Mouse (Mus musculus): ENCODE results near the gene Adam22. TPM values are rescaled to one million over a fixed set of nuclear protein-coding genes. Genes with fewer than 3 reads are reported as not detected.

Gene Adam22
- total RNA-seq, 2 experiments from 2014 or later = 153 to 161 TPM

GRCm38 (mm10) chr5:8146146-8146545, 221.8 kb downstream of the Adam22 start:
- DNase-seq = no peak

DNA sequence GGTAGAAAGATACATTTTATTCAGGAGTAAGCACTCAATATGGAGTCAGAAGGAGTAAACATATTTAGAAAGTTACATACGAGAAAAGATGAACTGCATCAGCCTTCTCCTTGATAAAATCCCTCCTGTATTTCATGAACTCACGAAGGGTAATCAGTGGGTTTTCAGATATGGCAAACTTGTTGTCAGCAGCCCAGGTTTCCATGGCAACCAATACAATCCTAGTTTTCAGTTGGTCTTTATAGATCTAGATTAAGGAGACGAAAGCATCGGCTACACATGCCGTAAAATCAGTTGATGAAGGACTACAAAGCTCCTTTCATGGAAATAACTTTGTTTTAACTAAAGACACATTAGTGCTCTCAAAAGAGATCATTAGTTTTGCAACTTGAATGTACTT, 222.5 kb downstream of the Adam22 start:
- DNase-seq = no peak

GRCm38 (mm10) chr5:8132546-8132945, 235.4 kb downstream of the Adam22 start:
- no peak for DNase-seq

GRCm38 (mm10) chr5:8131918-8132317, 236.0 kb downstream of the Adam22 start:
- no peak for DNase-seq

- no peak for DNase-seq
These were observed 238.2 kb downstream of the Adam22 start for GRCm38 (mm10) chr5:8129750-8130149.

GRCm38 (mm10) chr5:8120926-8121325, 247.0 kb downstream of the Adam22 start:
- no peak for DNase-seq

- no peak for DNase-seq
These were observed 247.9 kb downstream of the Adam22 start for GRCm38 (mm10) chr5:8120087-8120486.

- DNase-seq = no peak
These were observed 251.3 kb downstream of the Adam22 start for GRCm38 (mm10) chr5:8116561-8117168.

DNA sequence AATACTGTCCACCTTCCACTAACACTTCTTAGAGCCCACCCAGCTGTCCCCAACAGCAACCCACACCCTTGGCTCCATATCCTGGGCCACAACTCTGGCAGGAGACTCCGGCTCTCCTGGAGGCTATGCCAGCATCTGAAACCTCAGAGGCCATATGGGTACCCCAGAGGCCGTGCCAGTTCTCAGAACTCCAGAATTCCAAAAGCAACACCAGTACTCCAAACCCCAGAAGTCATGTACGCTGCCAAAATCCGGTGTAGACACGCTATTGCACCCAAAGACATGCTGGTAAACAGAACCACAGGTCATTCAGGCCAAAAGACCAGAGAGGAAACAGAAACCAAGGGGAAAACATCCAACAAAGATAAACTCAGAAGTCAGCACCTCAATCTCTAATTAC, 255.7 kb downstream of the Adam22 start:
- DNase-seq = no peak

GRCm38 (mm10) chr5:8111691-8112090, 256.3 kb downstream of the Adam22 start:
- no peak for DNase-seq

DNA sequence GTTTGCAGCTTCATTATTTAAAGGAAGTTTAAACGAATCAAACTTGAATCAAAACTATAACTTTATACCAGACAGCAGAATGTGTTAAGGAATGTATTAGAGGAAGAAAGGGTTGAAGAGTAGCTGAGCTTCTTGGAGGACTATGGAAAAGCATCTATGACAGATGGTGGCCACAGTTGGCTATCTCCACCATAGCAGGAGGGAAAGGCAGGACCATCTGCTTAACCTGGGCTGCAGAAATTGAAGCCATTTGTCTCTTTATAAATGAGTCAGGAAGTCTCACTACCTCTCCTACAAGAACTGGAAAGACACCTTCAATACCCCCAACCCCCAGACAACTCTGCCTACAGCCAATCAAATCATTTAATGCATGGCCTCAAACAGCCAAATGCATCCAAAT, 272.3 kb downstream of the Adam22 start:
- no peak for DNase-seq

DNA sequence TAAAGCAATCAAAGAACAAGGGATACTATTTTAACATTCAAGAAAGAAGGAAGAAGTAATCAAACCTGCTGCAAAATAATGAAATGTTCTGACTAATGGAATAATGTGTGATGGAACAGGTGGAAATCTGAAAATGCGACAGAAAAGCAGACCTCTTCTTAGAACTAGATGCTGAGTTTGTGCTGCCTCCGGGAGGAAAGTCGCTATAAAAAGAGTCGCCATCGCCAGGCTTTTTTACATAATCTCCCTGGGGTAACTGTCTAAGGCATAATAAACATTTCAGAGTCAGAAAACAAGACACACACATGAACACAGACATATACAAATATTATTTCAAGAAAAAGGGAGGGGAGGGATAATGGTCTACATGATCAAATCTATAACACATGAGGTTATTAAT, 273.0 kb downstream of the Adam22 start:
- DNase-seq = no peak

DNA sequence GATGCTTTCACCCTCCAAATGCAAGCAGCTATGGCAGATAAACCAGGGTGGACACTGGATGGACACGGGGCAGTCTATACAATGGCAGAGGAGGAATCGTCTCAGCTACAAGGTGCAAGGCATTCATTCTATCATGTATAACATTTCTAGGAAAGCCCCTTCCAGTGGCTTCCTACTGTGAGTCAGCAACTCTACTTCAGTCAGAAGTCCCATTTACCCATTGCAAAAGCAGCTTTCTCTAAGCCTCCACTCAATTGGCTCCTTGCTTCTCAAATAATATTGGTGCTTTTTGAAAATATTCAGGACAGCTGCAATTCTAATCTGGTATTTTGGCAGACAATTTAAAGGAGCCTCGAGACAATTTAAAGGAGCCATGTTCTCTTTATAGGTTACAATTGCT, 279.8 kb downstream of the Adam22 start:
- no peak for DNase-seq

GRCm38 (mm10) chr5:8085661-8086060, 282.3 kb downstream of the Adam22 start:
- no peak for DNase-seq

DNA sequence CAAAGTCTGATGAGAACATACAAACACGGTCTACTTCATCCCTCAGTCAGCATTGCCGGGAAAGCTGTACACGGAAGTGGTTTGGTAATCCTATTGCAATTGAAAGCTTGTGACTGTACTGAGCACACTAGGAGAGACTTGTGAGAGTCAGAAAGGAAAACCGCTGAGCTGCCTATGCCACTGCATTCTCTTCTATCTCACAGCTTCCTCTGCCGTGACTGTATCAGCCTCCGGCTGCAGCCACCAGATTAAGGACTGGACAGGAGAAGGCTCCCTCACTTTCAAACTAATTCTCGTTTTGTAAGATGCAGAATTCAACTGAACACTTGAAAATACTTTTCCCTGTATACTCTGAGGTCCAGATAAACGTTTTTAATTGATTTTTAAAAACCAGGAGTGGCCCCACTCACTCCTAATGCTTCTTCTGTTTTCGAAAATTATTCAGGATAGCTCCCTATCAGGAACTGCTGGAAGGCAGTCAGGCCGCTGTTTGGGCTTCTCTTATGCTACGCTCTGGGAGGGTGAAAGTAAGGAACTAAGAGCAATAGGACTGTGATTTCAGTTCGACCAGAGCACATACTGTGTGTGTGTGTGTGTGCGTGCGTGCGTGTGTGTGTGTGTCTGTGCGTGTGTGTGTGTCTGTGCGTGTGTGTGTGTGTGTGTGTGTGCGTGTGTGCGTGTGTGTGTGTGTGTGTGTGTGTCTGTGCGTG, 285.0 kb downstream of the Adam22 start:
- no peak for DNase-seq

GRCm38 (mm10) chr5:8077481-8077880, 290.5 kb downstream of the Adam22 start:
- DNase-seq = no peak

DNA sequence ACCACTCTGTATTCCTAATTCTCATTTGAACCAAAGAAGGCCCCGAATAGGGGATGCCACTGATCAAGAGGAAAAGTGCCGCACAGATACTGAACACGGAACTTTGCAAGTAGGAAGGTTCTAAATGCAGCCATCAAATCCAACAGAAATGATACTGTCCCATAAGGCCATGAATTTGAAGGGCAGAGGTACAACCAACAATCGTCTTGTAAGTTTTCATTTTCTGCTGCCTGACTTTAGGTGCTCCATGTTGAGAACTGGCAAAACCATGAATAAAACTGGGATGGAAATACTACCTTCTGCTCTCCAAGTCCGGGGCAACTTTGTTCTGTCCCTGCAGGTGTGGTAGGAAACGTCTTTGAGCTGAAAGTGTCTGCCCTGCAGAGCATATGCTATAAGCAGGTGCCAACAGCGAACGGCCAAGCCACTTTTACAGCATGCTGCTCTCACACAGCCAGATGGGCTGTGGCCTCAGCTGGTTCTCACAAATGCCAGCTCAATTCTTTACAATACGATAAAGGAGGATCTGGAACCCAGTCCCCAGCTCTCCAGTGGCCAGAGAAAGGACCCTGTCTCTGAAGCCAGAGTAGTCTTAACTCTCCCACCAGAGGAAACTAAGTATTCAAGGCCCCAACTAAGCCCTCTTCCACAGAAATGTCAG, 293.9 kb downstream of the Adam22 start:
- no peak for DNase-seq

- DNase-seq = no peak
These were observed 294.6 kb downstream of the Adam22 start for GRCm38 (mm10) chr5:8073406-8073805.

DNA sequence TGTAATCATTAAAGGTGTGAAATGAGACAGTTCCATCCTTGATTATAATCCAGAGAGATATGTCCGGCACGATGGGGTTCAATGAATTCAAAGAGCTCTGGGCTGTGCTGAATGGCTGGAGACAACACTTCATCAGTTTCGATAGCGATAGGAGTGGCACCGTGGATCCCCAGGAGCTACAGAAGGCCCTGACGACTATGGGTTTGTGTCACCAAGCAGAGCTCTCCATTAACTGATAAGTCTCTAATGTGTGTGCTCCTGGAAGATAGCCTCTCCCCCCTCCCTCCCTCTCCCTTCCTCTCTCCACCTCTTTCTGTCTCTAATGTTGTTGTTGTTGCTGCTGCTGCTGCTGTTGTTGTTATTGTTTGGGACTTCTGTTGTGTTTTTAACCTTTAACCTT, 304.8 kb downstream of the Adam22 start:
- DNase-seq = no peak

DNA sequence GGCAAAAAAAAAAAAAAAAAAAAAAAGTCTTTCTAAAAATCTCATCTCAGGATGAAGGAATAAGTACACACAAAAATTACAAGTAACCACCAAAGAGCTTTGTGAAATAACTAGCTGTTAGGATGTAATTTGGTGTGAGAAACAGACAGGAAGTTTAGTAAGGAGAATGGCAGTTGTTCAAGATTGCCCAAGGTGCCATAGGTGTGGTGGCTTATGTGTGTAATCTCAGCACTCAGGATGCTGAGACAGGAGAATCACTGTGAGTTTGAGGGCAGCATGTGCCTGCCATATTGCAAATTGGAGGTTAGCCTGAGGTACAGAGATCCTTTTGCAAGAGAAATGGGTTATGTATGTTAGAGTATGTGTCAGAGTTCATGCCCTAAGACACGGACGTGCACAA, 305.5 kb downstream of the Adam22 start:
- DNase-seq = no peak

GRCm38 (mm10) chr5:8058056-8058455, 309.9 kb downstream of the Adam22 start:
- no peak for DNase-seq

DNA sequence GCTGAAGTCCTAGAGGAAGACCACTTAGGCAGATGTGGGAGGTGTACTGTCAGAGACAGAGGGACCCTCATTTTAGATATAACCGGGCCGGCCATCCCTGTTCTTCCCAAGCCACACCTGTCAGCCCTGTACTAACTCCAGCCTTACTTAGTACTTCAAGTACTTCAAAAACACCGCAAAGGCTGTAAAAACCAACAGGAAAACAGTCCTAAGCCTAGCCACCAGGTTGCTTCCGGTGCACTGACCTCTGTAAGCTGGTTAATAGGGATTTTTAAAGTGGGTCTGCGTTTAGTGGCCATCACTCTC, 311.0 kb downstream of the Adam22 start:
- no peak for DNase-seq

DNA sequence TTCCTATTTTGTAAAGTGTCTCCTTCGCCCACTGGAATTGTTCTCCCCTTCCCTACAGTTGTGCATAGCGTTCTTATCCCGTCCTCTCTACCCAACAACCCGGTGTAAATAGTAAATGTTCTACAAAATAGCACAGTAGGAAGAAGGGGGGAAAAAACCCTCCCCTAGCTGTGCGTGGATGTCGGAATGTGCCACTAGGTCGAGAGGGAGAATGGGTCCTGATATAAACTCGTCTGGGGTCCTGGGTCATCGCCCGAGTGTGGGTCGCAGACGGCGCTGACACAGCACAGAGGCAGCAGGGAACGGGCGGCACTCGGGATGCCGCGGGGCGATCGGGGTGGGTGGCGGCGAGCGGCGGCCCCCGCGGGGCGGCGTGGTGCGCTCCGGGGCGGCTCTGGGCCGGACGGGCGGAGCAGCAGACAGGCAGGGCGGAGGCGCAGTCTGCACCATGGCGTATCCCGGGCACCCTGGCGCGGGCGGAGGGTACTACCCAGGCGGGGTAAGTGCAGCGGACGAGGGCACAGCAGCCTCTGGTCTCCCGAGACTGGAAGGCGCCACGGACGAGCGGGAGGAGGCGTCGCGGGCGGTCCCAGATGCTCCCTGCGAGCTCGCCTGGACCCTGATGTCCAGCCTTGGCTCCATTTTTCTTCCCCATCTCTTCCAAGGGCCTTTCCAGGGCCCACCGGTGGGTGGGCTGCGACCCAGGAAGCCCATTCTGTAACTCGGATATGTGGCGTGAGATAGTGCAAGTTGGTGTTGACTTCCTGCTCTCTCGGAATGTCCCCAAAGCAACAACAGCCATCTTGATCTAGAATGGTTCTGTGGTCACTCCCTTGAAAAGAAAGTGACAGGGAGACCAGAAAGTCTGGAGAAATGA, 311.6 kb downstream of the Adam22 start:
- peak; percentile 84 to 86 for DNase-seq
